Mouse (Mus musculus): ENCODE measurements at regions not wholly inside any gene's neighbourhood (a gene's known extent, or its start where the extent isn't known, plus 50 kb on each side); places are given as distances from the start of the nearest gene placed in this dataset.
"Not testable (repeated sequence)": the region's sequence is repeated elsewhere in the genome, so short reads cannot be mapped to it uniquely, and the experiment has no call there.

GRCm38 (mm10) chr12:113940721-113941120 is 397.0 kb downstream of the Adam6a start:
- H3K36me3 ChIP-seq = no peaks in the 10 kb centered on the region
- DNase-seq (ENCODE audit: low spot score) = no peak
- no peak overlapping the region for H3K4me3 ChIP-seq
- H3K27ac ChIP-seq = no peak overlapping the region
- H3K4me1 ChIP-seq (replicated peaks) = no peaks in the 10 kb centered on the region
- H3K27me3 ChIP-seq (ENCODE audit: insufficient read depth, poor library complexity, severe bottlenecking) = no peaks in the 10 kb centered on the region
- peaks cover 11% of the 10 kb centered on the region; the same call in 1 of the 2 replicates for H3K9me3 ChIP-seq

GRCm38 (mm10) chr12:113943661-113944327 is 400.1 kb downstream of the Adam6a start:
- not testable (repeated sequence) for DNase-seq (ENCODE audit: low spot score); H3K9me3 ChIP-seq; H3K27ac ChIP-seq; H3K27me3 ChIP-seq (ENCODE audit: insufficient read depth, poor library complexity, severe bottlenecking); H3K4me1 ChIP-seq (replicated peaks); H3K4me3 ChIP-seq; H3K36me3 ChIP-seq
- WGBS = 85% methylated on average over 1 of the region's 1 CpGs

GRCm38 (mm10) chr12:113945786-113946185 is 402.1 kb downstream of the Adam6a start:
- H3K27ac ChIP-seq = not testable (repeated sequence)

GRCm38 (mm10) chr12:113948017-113948416 is 404.3 kb downstream of the Adam6a start:
- not testable (repeated sequence) for H3K27ac ChIP-seq; H3K27me3 ChIP-seq (ENCODE audit: insufficient read depth, poor library complexity, severe bottlenecking); H3K36me3 ChIP-seq; H3K4me3 ChIP-seq; H3K4me1 ChIP-seq (replicated peaks)
- peaks cover 12% of the 10 kb centered on the region; the same call in 1 of the 2 replicates for H3K9me3 ChIP-seq
- 34% methylated on average over 4 of the region's 4 CpGs for WGBS
- peak; percentile 2 for DNase-seq (ENCODE audit: low spot score)

More at GRCm38 (mm10) chr12:113945786-113946185, 402.1 kb downstream of the Adam6a start:
- not testable (repeated sequence) for H3K36me3 ChIP-seq; H3K9me3 ChIP-seq; H3K27me3 ChIP-seq (ENCODE audit: insufficient read depth, poor library complexity, severe bottlenecking); H3K4me3 ChIP-seq; DNase-seq (ENCODE audit: low spot score); H3K4me1 ChIP-seq (replicated peaks)
- WGBS = 85% methylated on average over 1 of the region's 1 CpGs

GRCm38 (mm10) chr12:113974271-113974670 is 430.6 kb downstream of the Adam6a start:
- Histone ChIP-seq H3K4me3 (no peak overlapping the region), H3K9me3 (peaks cover 41% of the 10 kb centered on the region), H3K27ac (no peak overlapping the region), H3K27me3 (ENCODE audit: insufficient read depth, poor library complexity, severe bottlenecking) (no peaks in the 10 kb centered on the region), H3K36me3 (no peaks in the 10 kb centered on the region), H3K4me1 (replicated peaks) (no peaks in the 10 kb centered on the region)
- WGBS = 86% methylated on average over 6 of the region's 6 CpGs
- no peak for DNase-seq (ENCODE audit: low spot score)

GRCm38 (mm10) chr12:113981613-113982012 is 437.9 kb downstream of the Adam6a start:
- not testable (repeated sequence) for H3K36me3 ChIP-seq; H3K27ac ChIP-seq; H3K4me1 ChIP-seq (replicated peaks); H3K27me3 ChIP-seq (ENCODE audit: insufficient read depth, poor library complexity, severe bottlenecking); H3K4me3 ChIP-seq
- peaks cover 16% of the 10 kb centered on the region; the same call in 1 of the 2 replicates for H3K9me3 ChIP-seq
- 47% methylated on average over 10 of the region's 10 CpGs for WGBS
- peak; percentile 6 for DNase-seq (ENCODE audit: low spot score)

- no peak overlapping the region for H3K4me3 ChIP-seq
Measured at GRCm38 (mm10) chr12:113987233-113987990, 443.7 kb downstream of the Adam6a start.

GRCm38 (mm10) chr12:113992425-113992824 is 448.7 kb downstream of the Adam6a start:
- whole genome bisulfite sequencing = 84% methylated on average over 2 of the region's 2 CpGs
- Histone ChIP-seq H3K4me1 (replicated peaks) (no peaks in the 10 kb centered on the region), H3K27ac (no peak overlapping the region), H3K27me3 (ENCODE audit: insufficient read depth, poor library complexity, severe bottlenecking) (no peaks in the 10 kb centered on the region), H3K4me3 (no peak overlapping the region), H3K36me3 (no peaks in the 10 kb centered on the region), H3K9me3 (peaks cover 12% of the 10 kb centered on the region; the same call in 1 of the 2 replicates)
- DNase-seq (ENCODE audit: low spot score) = no peak

More at GRCm38 (mm10) chr12:113987233-113987990, 443.7 kb downstream of the Adam6a start:
- Histone ChIP-seq H3K36me3 (no peaks in the 10 kb centered on the region), H3K27ac (no peak overlapping the region), H3K27me3 (ENCODE audit: insufficient read depth, poor library complexity, severe bottlenecking) (no peaks in the 10 kb centered on the region), H3K4me1 (replicated peaks) (no peaks in the 10 kb centered on the region), H3K9me3 (peaks cover 11% of the 10 kb centered on the region; the same call in 1 of the 2 replicates)
- no peak for DNase-seq (ENCODE audit: low spot score)
- WGBS = 76% methylated on average over 5 of the region's 5 CpGs

GRCm38 (mm10) chr12:113994284-113994683 is 450.6 kb downstream of the Adam6a start:
- not testable (repeated sequence) for H3K9me3 ChIP-seq; H3K4me3 ChIP-seq; H3K36me3 ChIP-seq; H3K27me3 ChIP-seq (ENCODE audit: insufficient read depth, poor library complexity, severe bottlenecking); H3K4me1 ChIP-seq (replicated peaks); H3K27ac ChIP-seq; DNase-seq (ENCODE audit: low spot score)
- WGBS = 70% methylated on average over 3 of the region's 3 CpGs

- not testable (repeated sequence) for H3K36me3 ChIP-seq; H3K27ac ChIP-seq; H3K4me1 ChIP-seq (replicated peaks); H3K4me3 ChIP-seq; H3K27me3 ChIP-seq (ENCODE audit: insufficient read depth, poor library complexity, severe bottlenecking); DNase-seq (ENCODE audit: low spot score)
- peaks cover 11% of the 10 kb centered on the region; the same call in 1 of the 2 replicates for H3K9me3 ChIP-seq
Measured at GRCm38 (mm10) chr12:114008491-114008890, 464.8 kb downstream of the Adam6a start.

- no peaks in the 10 kb centered on the region for H3K27me3 ChIP-seq (ENCODE audit: insufficient read depth, poor library complexity, severe bottlenecking)
- H3K4me1 ChIP-seq (replicated peaks) = no peaks in the 10 kb centered on the region
- no peak overlapping the region for H3K27ac ChIP-seq
- 66% methylated on average over 2 of the region's 2 CpGs for WGBS
- no peak overlapping the region for H3K4me3 ChIP-seq
- H3K9me3 ChIP-seq = peaks cover 11% of the 10 kb centered on the region; the same call in 1 of the 2 replicates
- no peaks in the 10 kb centered on the region for H3K36me3 ChIP-seq
- DNase-seq (ENCODE audit: low spot score) = no peak
Measured at GRCm38 (mm10) chr12:114009391-114009790, 465.7 kb downstream of the Adam6a start.

GRCm38 (mm10) chr12:114012860-114013259 is 469.2 kb downstream of the Adam6a start:
- WGBS = 18% methylated on average over 4 of the region's 4 CpGs
- H3K9me3 ChIP-seq = peaks cover 15% of the 10 kb centered on the region; the same call in 1 of the 2 replicates

GRCm38 (mm10) chr12:114037011-114037410 is 493.3 kb downstream of the Adam6a start:
- WGBS = 76% methylated on average over 2 of the region's 2 CpGs
- H3K9me3 ChIP-seq = peaks cover 14% of the 10 kb centered on the region; the same call in 1 of the 2 replicates

More at GRCm38 (mm10) chr12:114012860-114013259, 469.2 kb downstream of the Adam6a start:
- H3K27ac ChIP-seq; H3K4me1 ChIP-seq (replicated peaks); H3K4me3 ChIP-seq; H3K36me3 ChIP-seq; H3K27me3 ChIP-seq (ENCODE audit: insufficient read depth, poor library complexity, severe bottlenecking): not testable (repeated sequence)
- DNase-seq (ENCODE audit: low spot score) = peak; percentile 4

More at GRCm38 (mm10) chr12:114037011-114037410, 493.3 kb downstream of the Adam6a start:
- H3K27ac ChIP-seq; H3K36me3 ChIP-seq; H3K27me3 ChIP-seq (ENCODE audit: insufficient read depth, poor library complexity, severe bottlenecking); H3K4me3 ChIP-seq; H3K4me1 ChIP-seq (replicated peaks); DNase-seq (ENCODE audit: low spot score): not testable (repeated sequence)
